Mouse (Mus musculus) CH12.LX (cell line): ENCODE data around the gene Ptprm. TPM values are rescaled to one million over a fixed set of nuclear protein-coding genes. Genes with fewer than 3 reads are reported as not detected.

Experiments
- DNase-seq: peaks from one replicate; pipeline ENCODE4 v3.0.0-alpha.2; 2013; ENCODE audit errors: extremely low read depth
- H3K27ac ChIP-seq: 2 replicates; pipeline ENCODE4 v1.5.1; 2012; ENCODE audit warnings: low read depth, mild to moderate bottlenecking, control low read depth, moderate library complexity; ENCODE audit not compliant: insufficient read depth
- H3K27me3 ChIP-seq: replicated peaks from 2 replicates; pipeline ENCODE3; 2012; ENCODE audit warnings: inconsistent platforms
- H3K36me3 ChIP-seq, 2 experiments: replicated peaks in 1 of 2; 2 replicates each; pipeline versions ENCODE3 to v1.6.1; 2012; ENCODE audit warnings: inconsistent platforms in 1 of 2, low read length in 1 of 2, mild to moderate bottlenecking in 1 of 2, mixed read lengths in 1 of 2, moderate library complexity in 1 of 2; ENCODE audit not compliant: control insufficient read depth in 1 of 2, insufficient read depth in 1 of 2
- H3K4me1 ChIP-seq, 2 experiments: 2 replicates each; pipeline ENCODE4 v1.6.1; 2012; ENCODE audit warnings: inconsistent platforms in 1 of 2, moderate library complexity in 1 of 2; ENCODE audit not compliant: insufficient read depth in 2 of 2, control insufficient read depth in 1 of 2
- H3K4me2 ChIP-seq: 2 replicates; pipeline ENCODE4 v1.6.1; 2012; ENCODE audit warnings: low read depth, mild to moderate bottlenecking, control low read depth; ENCODE audit not compliant: poor library complexity, insufficient read depth, severe bottlenecking
- H3K4me3 ChIP-seq, 3 experiments: fragments of 150-350 bp in 1 of 3; sonication (generic) in 1 of 3; replicated peaks in 1 of 3; 2 replicates each; pipeline versions ENCODE3 to v1.5.1; 2011 to 2012; ENCODE audit warnings: low read depth in 2 of 3, low read length in 2 of 3, mild to moderate bottlenecking in 2 of 3, moderate library complexity in 2 of 3, control low read depth in 1 of 3, improper control_type of control experiment in 1 of 3, inconsistent platforms in 1 of 3, mixed read lengths in 1 of 3; ENCODE audit not compliant: poor library complexity in 1 of 3
- H3K79me2 ChIP-seq: replicated peaks from 2 replicates; pipeline ENCODE4 v1.6.1; 2012; ENCODE audit warnings: mild to moderate bottlenecking, moderate library complexity; ENCODE audit not compliant: control insufficient read depth, poor library complexity, insufficient read depth, severe bottlenecking; ENCODE audit errors: extremely low read depth
- H3K9ac ChIP-seq: 2 replicates; pipeline ENCODE4 v1.6.1; 2012; ENCODE audit warnings: low read depth, mild to moderate bottlenecking, control low read depth, moderate library complexity; ENCODE audit not compliant: insufficient read depth
- H3K9me3 ChIP-seq: replicated peaks from 2 replicates; pipeline ENCODE3; 2012; ENCODE audit warnings: low read length, inconsistent platforms, mixed read lengths
- CHD1 ChIP-seq: IDR thresholded peaks from 2 replicates; pipeline ENCODE4 v1.6.1; 2012; ENCODE audit warnings: low read depth, low read length, improper control_type of control experiment, inconsistent platforms
- E2F4 ChIP-seq: IDR thresholded peaks from 2 replicates; pipeline ENCODE4 v1.6.1; 2011; ENCODE audit warnings: low read depth, low read length, improper control_type of control experiment; ENCODE audit not compliant: insufficient replicate concordance
- EP300 ChIP-seq: IDR thresholded peaks from 2 replicates; pipeline ENCODE4 v1.6.1; 2011; ENCODE audit warnings: low read length, improper control_type of control experiment
- ETS1 ChIP-seq: conservative IDR thresholded peaks from 2 replicates; pipeline ENCODE4 v1.6.1; 2012; ENCODE audit warnings: low read depth, mild to moderate bottlenecking, inconsistent platforms, low read length, improper control_type of control experiment, moderate library complexity
- GABPA ChIP-seq: IDR thresholded peaks from 2 replicates; pipeline ENCODE4 v1.6.1; 2012; ENCODE audit warnings: low read depth, low read length, improper control_type of control experiment, inconsistent platforms; ENCODE audit not compliant: insufficient replicate concordance
- HCFC1 ChIP-seq: IDR thresholded peaks from 2 replicates; pipeline ENCODE4 v1.6.1; 2012; ENCODE audit warnings: low read depth, mild to moderate bottlenecking, inconsistent platforms, low read length, improper control_type of control experiment
- JUN ChIP-seq: IDR thresholded peaks from 2 replicates; pipeline ENCODE4 v1.6.1; 2011; ENCODE audit warnings: low read depth, mild to moderate bottlenecking, low read length, improper control_type of control experiment, moderate library complexity; ENCODE audit not compliant: insufficient read depth
- KAT2A ChIP-seq: IDR thresholded peaks from 2 replicates; pipeline ENCODE4 v1.6.1; 2012; ENCODE audit warnings: low read length, improper control_type of control experiment, inconsistent platforms; ENCODE audit not compliant: insufficient replicate concordance
- MAFK ChIP-seq: IDR thresholded peaks from 2 replicates; pipeline ENCODE4 v1.6.1; 2011; ENCODE audit warnings: low read length, improper control_type of control experiment; ENCODE audit not compliant: insufficient replicate concordance
- MAZ ChIP-seq: IDR thresholded peaks from 2 replicates; pipeline ENCODE4 v1.6.1; 2012; ENCODE audit warnings: low read depth, mild to moderate bottlenecking, inconsistent platforms, low read length, improper control_type of control experiment, moderate library complexity
- NELFE ChIP-seq: IDR thresholded peaks from 2 replicates; pipeline ENCODE4 v1.6.1; 2011; ENCODE audit warnings: low read depth, low read length, improper control_type of control experiment
- NRF1 ChIP-seq: IDR thresholded peaks from 2 replicates; pipeline ENCODE4 v1.6.1; 2014; ENCODE audit warnings: low read depth, mild to moderate bottlenecking, inconsistent platforms, low read length, improper control_type of control experiment, moderate library complexity
- PAX5 ChIP-seq: IDR thresholded peaks from 2 replicates; pipeline ENCODE4 v1.6.1; 2012; ENCODE audit warnings: low read length, inconsistent platforms, mixed read lengths
- POLR2A ChIP-seq: IDR thresholded peaks from 2 replicates; pipeline ENCODE4 v1.6.1; 2011; ENCODE audit warnings: low read depth, mild to moderate bottlenecking, improper control_type of control experiment, low read length
- POLR2AphosphoS2 ChIP-seq: IDR thresholded peaks from 2 replicates; pipeline ENCODE4 v1.6.1; 2011; ENCODE audit warnings: low read depth, low read length, improper control_type of control experiment
- USF1 ChIP-seq: IDR thresholded peaks from 2 replicates; pipeline ENCODE4 v1.6.1; 2014; ENCODE audit warnings: low read depth, mild to moderate bottlenecking, inconsistent platforms, low read length, improper control_type of control experiment
- ZC3H11A ChIP-seq: IDR thresholded peaks from 2 replicates; pipeline ENCODE4 v1.6.1; 2012; ENCODE audit warnings: low read depth, mild to moderate bottlenecking, inconsistent platforms, low read length, improper control_type of control experiment
- ZKSCAN1 ChIP-seq: IDR thresholded peaks from 2 replicates; pipeline ENCODE4 v1.6.1; 2012; ENCODE audit warnings: low read depth, inconsistent platforms, low read length, improper control_type of control experiment, borderline replicate concordance
- ZMIZ1 ChIP-seq: IDR thresholded peaks from 2 replicates; pipeline ENCODE4 v1.6.1; 2012; ENCODE audit warnings: low read depth, mild to moderate bottlenecking, inconsistent platforms, low read length, improper control_type of control experiment
- dilution Hi-C: fragments of 300-500 bp; cut with MboI; formaldehyde crosslinking; loops from 2 replicates; pipeline ENCODE4 v1.14.3; 2020; ENCODE audit warnings: low sequenced_read_pairs; ENCODE audit not compliant: extremely low pct_unique_long_range_greater_than_20kb, extremely low pct_ligation_motif_present
- in situ Hi-C: fragments of 300-500 bp; cut with MboI; formaldehyde crosslinking; loops from 3 replicates; pipeline ENCODE4 v1.14.3; 2019; ENCODE audit warnings: low sequenced_read_pairs, low pct_ligation_motif_present, low pct_unique_long_range_greater_than_20kb, mixed read lengths
- polyA plus RNA-seq: library from polyadenylated mRNA; unstranded; fragments of >175 nt; gene quantifications from 2 replicates; pipeline ENCODE4 v1.2.1, GENCODE M21; 2012; ENCODE audit warnings: low read depth; ENCODE audit not compliant: insufficient read length
- total RNA-seq, 2 experiments: library from RNA; depleted of rRNA; stranded (reverse); fragments of 300-350 nt in 1 of 2; fragments of >200 nt in 1 of 2; gene quantifications; 2 replicates each; pipeline ENCODE4 v1.2.3; 2012 to 2014

The Ptprm gene
- total and polyA plus RNA-seq, 3 experiments, result not detected

DNA sequence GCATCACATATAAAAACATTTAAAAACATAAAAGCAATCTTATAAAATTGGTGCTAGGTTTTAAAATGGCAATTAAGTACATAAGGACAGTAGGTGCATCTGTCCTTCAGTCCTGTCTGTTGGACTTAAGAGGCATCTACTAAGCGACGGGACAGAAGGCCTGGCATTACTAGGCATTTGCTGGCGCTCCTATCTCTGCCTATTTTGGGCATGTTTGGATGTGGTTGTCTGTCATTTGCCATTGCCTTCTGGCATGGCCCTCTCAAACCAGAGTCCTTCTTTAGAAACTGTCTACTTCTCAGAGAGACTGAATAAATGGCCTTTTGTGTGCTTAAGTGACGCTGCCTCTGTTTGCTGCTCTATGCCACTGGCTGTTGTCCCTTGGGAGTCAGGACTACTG, 570.7 kb downstream of the Ptprm start:
- Histone ChIP-seq H3K79me2 (no peaks in the 10 kb centered on the region), H3K4me3 (no peak overlapping the region), H3K36me3 (no peaks in the 10 kb centered on the region), H3K4me1 (no peaks in the 10 kb centered on the region), H3K27me3 (no peaks in the 10 kb centered on the region), H3K4me2 (no peak overlapping the region), H3K9ac (no peak overlapping the region), H3K27ac (no peak overlapping the region), H3K9me3 (peaks cover 66% of the 10 kb centered on the region)
- no peak for DNase-seq
- TF ChIP-seq NELFE (no peak), PAX5 (no peak)
- in situ Hi-C loops, result no loop called here
- dilution Hi-C loops, result no loop called here

DNA sequence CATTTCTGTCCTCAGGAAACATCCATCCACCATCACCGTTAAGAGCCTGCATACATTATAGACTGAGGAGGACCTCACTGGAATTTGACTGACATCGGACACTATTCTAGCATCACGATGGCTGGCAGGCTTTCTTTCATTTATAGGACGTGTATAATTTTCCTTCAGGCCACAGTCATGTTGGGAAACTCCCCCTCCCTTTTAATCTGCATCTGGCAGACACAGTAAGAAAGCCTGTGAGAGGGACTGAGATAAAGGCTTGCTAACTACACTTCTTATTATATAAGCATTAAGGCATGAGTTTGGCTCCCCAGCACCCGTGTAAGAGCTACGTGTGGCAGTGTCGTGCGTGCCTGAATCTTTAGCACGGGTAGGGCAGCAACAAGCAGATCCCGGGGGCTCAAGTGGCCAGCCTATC, 571.2 kb downstream of the Ptprm start:
- no peak for DNase-seq
- H3K4me3 ChIP-seq, result no peak overlapping the region
- in situ Hi-C loops, result no loop called here
- H3K27me3 ChIP-seq, result no peaks in the 10 kb centered on the region
- no peak for TF ChIP-seq USF1
- H3K4me2 ChIP-seq, result no peak overlapping the region
- no peaks in the 10 kb centered on the region for H3K36me3 ChIP-seq
- H3K79me2 ChIP-seq, result no peaks in the 10 kb centered on the region
- peaks cover 67% of the 10 kb centered on the region for H3K9me3 ChIP-seq
- no peak overlapping the region for H3K9ac ChIP-seq
- dilution Hi-C loops, result no loop called here
- no peaks in the 10 kb centered on the region for H3K4me1 ChIP-seq
- no peak overlapping the region for H3K27ac ChIP-seq

DNA sequence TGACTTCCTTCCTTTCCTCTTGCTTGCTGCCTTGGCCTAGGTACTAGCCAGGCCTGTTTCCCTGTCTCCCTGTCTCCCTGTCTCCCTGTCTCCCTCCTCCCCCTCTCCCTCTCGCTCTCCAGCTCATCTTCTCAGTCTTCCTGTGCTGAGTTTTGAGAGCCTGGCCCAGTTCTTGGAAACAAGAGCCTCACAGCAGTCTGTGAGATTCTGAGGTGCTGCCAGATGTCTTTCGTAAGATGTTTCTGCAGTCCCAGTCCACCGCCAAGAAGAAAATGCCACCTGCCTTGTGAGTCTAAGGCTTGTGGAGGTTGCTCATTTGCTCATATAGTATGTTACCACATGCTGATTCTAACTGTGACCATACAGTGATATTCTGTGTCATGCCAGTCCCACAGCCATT, 572.3 kb downstream of the Ptprm start:
- H3K79me2 ChIP-seq, result no peaks in the 10 kb centered on the region
- H3K36me3 ChIP-seq, result no peaks in the 10 kb centered on the region
- no peak overlapping the region for H3K9ac ChIP-seq
- dilution Hi-C loops (no loop called here), in situ Hi-C loops (no loop called here)
- peaks cover 70% of the 10 kb centered on the region for H3K9me3 ChIP-seq
- H3K27me3 ChIP-seq, result no peaks in the 10 kb centered on the region
- no peak overlapping the region for H3K4me3 ChIP-seq
- no peak overlapping the region for H3K4me2 ChIP-seq
- no peak for DNase-seq
- no peak overlapping the region for H3K27ac ChIP-seq
- TF ChIP-seq CHD1, result no peak
- TF ChIP-seq MAZ, result no peak
- TF ChIP-seq ETS1, result no peak
- no peak for TF ChIP-seq POLR2A
- TF ChIP-seq E2F4, result no peak
- TF ChIP-seq GABPA, result no peak
- TF ChIP-seq KAT2A, result no peak
- TF ChIP-seq ZKSCAN1, result no peak
- TF ChIP-seq ZMIZ1, result no peak
- TF ChIP-seq HCFC1, result no peak
- no peak for TF ChIP-seq MAFK
- no peak for TF ChIP-seq ZC3H11A
- no peak for TF ChIP-seq PAX5
- no peak for TF ChIP-seq JUN
- TF ChIP-seq EP300, result no peak
- TF ChIP-seq NRF1, result no peak
- no peak for TF ChIP-seq USF1
- no peak for TF ChIP-seq POLR2AphosphoS2
- TF ChIP-seq, all 38 proteins: peak for 0
- no peaks in the 10 kb centered on the region for H3K4me1 ChIP-seq
